Mouse (Mus musculus) heart, postnatal 25 days (tissue): ENCODE data around the gene Alms1. TPM values are rescaled to one million over a fixed set of nuclear protein-coding genes. Genes with fewer than 3 reads are reported as not detected.
"Not testable (repeated sequence)": the region's sequence is repeated elsewhere in the genome, so short reads cannot be mapped to it uniquely, and the experiment has no call there.

Experiments used
- DNase-seq: peaks from one replicate; pipeline ENCODE4 v3.0.0; 2022; ENCODE audit warnings: low spot score
- intact Hi-C: fragments of 180-260 bp; cut with DNase I; formaldehyde crosslinking; loops from one replicate; pipeline ENCODE4 v1.15.1; 2025
- microRNA-seq: library from miRNA; unstranded; fragments of <30 nt; microRNA quantifications from one replicate; pipeline ENCODE4 v1.2.0, GENCODE M21; 2022
- total RNA-seq, 2 experiments: library from RNA; stranded (reverse); gene quantifications; 2 replicates each; pipeline ENCODE4 v1.2.3; 2021

The Alms1 gene
- total RNA-seq, 2 experiments from 2014 or later, result 2.1 to 2.2 TPM

GRCm38 (mm10) chr6:85701943-85702342, 114.6 kb downstream of the Alms1 start:
- peak; percentile 40 for DNase-seq
- intact Hi-C loops, result not testable (repeated sequence)

GRCm38 (mm10) chr6:85709206-85709605, 121.9 kb downstream of the Alms1 start:
- not testable (repeated sequence) for DNase-seq

GRCm38 (mm10) chr6:85709607-85710006, 122.3 kb downstream of the Alms1 start:
- intact Hi-C loops, result not testable (repeated sequence)

More at GRCm38 (mm10) chr6:85709206-85709605, 121.9 kb downstream of the Alms1 start:
- intact Hi-C loops, result not testable (repeated sequence)

GRCm38 (mm10) chr6:85713105-85713504, 125.8 kb downstream of the Alms1 start, which contains the start of gene Nat8f7:
TSS of gene Nat8f7 (minus strand) at chr6:85713205.
- intact Hi-C loops, DNase-seq: not testable (repeated sequence)

More at GRCm38 (mm10) chr6:85709607-85710006, 122.3 kb downstream of the Alms1 start:
- not testable (repeated sequence) for DNase-seq

Small RNAs within 50 kb of the gene (microRNA-seq; reads per million reads assigned to microRNA genes)
- not detected for gene Gm27317

Other genes with a start within 250 kb of the Alms1 start
- gene Rab11fip5, start 212.9 kb upstream of the Alms1 start, total RNA-seq, result 10 to 100 TPM; 59.9 to 68.6 TPM
- not detected for gene Noto, start 163.6 kb upstream of the Alms1 start, total RNA-seq
- 1 to 10 TPM; 6.5 to 8.7 TPM for gene Smyd5, start 155.5 kb upstream of the Alms1 start, total RNA-seq
- 100 to 1,000 TPM; 133 to 151 TPM for gene Cct7, start 136.0 kb upstream of the Alms1 start, total RNA-seq
- 10 to 100 TPM; 10.2 to 13.8 TPM for gene Pradc1, start 135.6 kb upstream of the Alms1 start, total RNA-seq
- not detected for gene Fbxo41, start 84.5 kb upstream of the Alms1 start, total RNA-seq
- not detected for gene Egr4, start 73.9 kb upstream of the Alms1 start, total RNA-seq
- not detected for gene Nat8f7, start 125.7 kb downstream of the Alms1 start, total RNA-seq
- under 1 TPM; 0.18 to 0.31 TPM for gene Nat8f3, start 178.2 kb downstream of the Alms1 start, total RNA-seq
- not detected for gene Nat8f6, start 233.4 kb downstream of the Alms1 start, total RNA-seq
- gene Nat8f5, start 233.4 kb downstream of the Alms1 start, total RNA-seq, result not detected
- not detected for gene Nat8, start 244.6 kb downstream of the Alms1 start, total RNA-seq